Mouse (Mus musculus) thymus, adult 2 months (tissue): ENCODE measurements around the gene Ptprg. TPM values are rescaled to one million over a fixed set of nuclear protein-coding genes. Genes with fewer than 3 reads are reported as not detected.

Experiments used
- DNase-seq: peaks from one replicate; pipeline ENCODE4 v3.0.0; 2021
- H3K27ac ChIP-seq: fragments of 200-500 bp; 2 replicates; pipeline ENCODE4 v1.5.1; 2012; ENCODE audit warnings: low read length, control low read depth; ENCODE audit not compliant: control insufficient read depth, insufficient read depth
- H3K27me3 ChIP-seq: fragments of 200-500 bp; 2 replicates; pipeline ENCODE4 v1.6.1; 2012; ENCODE audit warnings: mild to moderate bottlenecking, low read length, moderate library complexity, mixed read lengths; ENCODE audit not compliant: control insufficient read depth, insufficient read depth
- H3K36me3 ChIP-seq: fragments of 200-500 bp; 2 replicates; pipeline ENCODE4 v1.6.1; 2012; ENCODE audit warnings: mild to moderate bottlenecking, low read length, moderate library complexity; ENCODE audit not compliant: control insufficient read depth, insufficient read depth
- H3K4me1 ChIP-seq: fragments of 200-500 bp; replicated peaks from 2 replicates; pipeline ENCODE4 v1.6.1; 2012; ENCODE audit warnings: low read length; ENCODE audit not compliant: control insufficient read depth, insufficient read depth
- H3K4me3 ChIP-seq: fragments of 200-500 bp; 2 replicates; pipeline ENCODE4 v1.5.1; 2012; ENCODE audit warnings: mild to moderate bottlenecking, low read length, control low read depth, moderate library complexity; ENCODE audit not compliant: control insufficient read depth, insufficient read depth
- CTCF ChIP-seq: fragments of 200-500 bp; IDR thresholded peaks from 2 replicates; pipeline ENCODE4 v1.5.1; 2012; ENCODE audit warnings: mild to moderate bottlenecking, control low read depth, low read length, moderate library complexity, borderline replicate concordance; ENCODE audit not compliant: control insufficient read depth, poor library complexity, insufficient read depth; ENCODE audit errors: extremely low read depth
- POLR2A ChIP-seq: fragments of 200-500 bp; IDR thresholded peaks from 2 replicates; pipeline ENCODE4 v1.6.1; 2012; ENCODE audit warnings: mild to moderate bottlenecking, low read length, control low read depth, moderate library complexity; ENCODE audit not compliant: control insufficient read depth, poor library complexity, insufficient read depth; ENCODE audit errors: extremely low read depth
- WGBS: fragments of 180-500 bp; shearing (Covaris S2); methylation state at CpG from one replicate; pipeline ENCODE4 v1.1.7; 2018; 5-methylcytosine and 5-hydroxymethylcytosine counted together
- polyA plus RNA-seq: library from polyadenylated mRNA; depleted of rRNA; stranded (reverse); fragments of >200 nt; gene quantifications from 2 replicates; pipeline ENCODE4 v1.2.3, GENCODE M21; 2012

The Ptprg gene
- polyA plus RNA-seq, 1 experiment, result 12.3 TPM

- Histone ChIP-seq H3K27me3 (no peaks in the 10 kb centered on the region), H3K4me1 (no peaks in the 10 kb centered on the region), H3K27ac (no peak overlapping the region), H3K4me3 (no peak overlapping the region), H3K36me3 (no peaks in the 10 kb centered on the region)
- TF ChIP-seq CTCF, result no peak
- no peak for TF ChIP-seq POLR2A
- WGBS, result 95% methylated on average over 5 of the region's 5 CpGs
- no peak for DNase-seq
These were observed 10.3 kb downstream of the Ptprg start for GRCm38 (mm10) chr14:11563656-11564055.

- WGBS, result 91% methylated on average over 3 of the region's 3 CpGs
- no peak overlapping the region for H3K4me3 ChIP-seq
- H3K4me1 ChIP-seq, result no peaks in the 10 kb centered on the region
- DNase-seq, result no peak
- no peak overlapping the region for H3K27ac ChIP-seq
- no peaks in the 10 kb centered on the region for H3K36me3 ChIP-seq
- no peaks in the 10 kb centered on the region for H3K27me3 ChIP-seq
- TF ChIP-seq POLR2A, result no peak
- no peak for TF ChIP-seq CTCF
These were observed 11.1 kb downstream of the Ptprg start for GRCm38 (mm10) chr14:11564456-11564855.

- 97% methylated on average over 3 of the region's 3 CpGs for WGBS
- TF ChIP-seq POLR2A, result no peak
- TF ChIP-seq CTCF, result no peak
- no peak overlapping the region for H3K27ac ChIP-seq
- no peaks in the 10 kb centered on the region for H3K4me1 ChIP-seq
- H3K27me3 ChIP-seq, result no peaks in the 10 kb centered on the region
- no peaks in the 10 kb centered on the region for H3K36me3 ChIP-seq
- no peak for DNase-seq
- H3K4me3 ChIP-seq, result no peak overlapping the region
These were observed 12.0 kb downstream of the Ptprg start for GRCm38 (mm10) chr14:11565283-11565682.

- H3K4me1 ChIP-seq, result no peaks in the 10 kb centered on the region
- H3K27ac ChIP-seq, result no peak overlapping the region
- DNase-seq, result no peak
- no peak overlapping the region for H3K4me3 ChIP-seq
- no peaks in the 10 kb centered on the region for H3K27me3 ChIP-seq
- 83% methylated on average over 2 of the region's 2 CpGs for WGBS
- TF ChIP-seq POLR2A (no peak), CTCF (no peak)
- no peaks in the 10 kb centered on the region for H3K36me3 ChIP-seq
These were observed 16.4 kb downstream of the Ptprg start for GRCm38 (mm10) chr14:11569734-11570133.

- Histone ChIP-seq H3K36me3 (no peaks in the 10 kb centered on the region), H3K27me3 (no peaks in the 10 kb centered on the region), H3K4me1 (no peaks in the 10 kb centered on the region), H3K27ac (no peak overlapping the region), H3K4me3 (no peak overlapping the region)
- 15% methylated on average over 11 of the region's 11 CpGs for WGBS
- TF ChIP-seq POLR2A (no peak), CTCF (no peak)
- no peak for DNase-seq
These were observed 18.5 kb downstream of the Ptprg start for GRCm38 (mm10) chr14:11571766-11572394.

- 82% methylated on average over 2 of the region's 2 CpGs for WGBS
- Histone ChIP-seq H3K36me3 (no peaks in the 10 kb centered on the region), H3K4me3 (no peak overlapping the region), H3K27ac (no peak overlapping the region), H3K4me1 (no peaks in the 10 kb centered on the region), H3K27me3 (no peaks in the 10 kb centered on the region)
- no peak for TF ChIP-seq POLR2A
- DNase-seq, result no peak
These were observed 19.1 kb downstream of the Ptprg start for GRCm38 (mm10) chr14:11572395-11572784.

- TF ChIP-seq CTCF (no peak), POLR2A (no peak)
- Histone ChIP-seq H3K4me3 (no peak overlapping the region), H3K4me1 (no peaks in the 10 kb centered on the region), H3K36me3 (no peaks in the 10 kb centered on the region), H3K27ac (no peak overlapping the region), H3K27me3 (no peaks in the 10 kb centered on the region)
- 92% methylated on average over 5 of the region's 5 CpGs for WGBS
- DNase-seq, result no peak
These were observed 20.4 kb downstream of the Ptprg start for GRCm38 (mm10) chr14:11573710-11574109.
